Mouse (Mus musculus): ENCODE measurements around the gene Gm20388. TPM values are rescaled to one million over a fixed set of nuclear protein-coding genes. Genes with fewer than 3 reads are reported as not detected.

Gm20388 gene
- polyA plus RNA-seq, 1 experiment from 2014 or later = 4.4 TPM

- WGBS = 91% methylated on average over 9 of the region's 9 CpGs
- Histone ChIP-seq H3K9me3 (no peaks in the 10 kb centered on the region), H3K4me2 (replicated peaks) (no peak overlapping the region), H3K36me3 (peaks cover 2% of the 10 kb centered on the region), H3K27ac (no peak overlapping the region), H3K27me3 (no peaks in the 10 kb centered on the region), H3K4me1 (replicated peaks) (peaks cover 35% of the 10 kb centered on the region), H3K4me3 (replicated peaks) (no peak overlapping the region), H3K9ac (replicated peaks) (no peak overlapping the region)
- ATAC-seq = no peak
Measured at GRCm38 (mm10) chr8:120103916-120104315, 193.3 kb downstream of the Gm20388 start.

- no peak overlapping the region for H3K27ac ChIP-seq
- H3K9ac ChIP-seq (replicated peaks) = no peak overlapping the region
- H3K4me1 ChIP-seq (replicated peaks) = peaks cover 30% of the 10 kb centered on the region
- no peak for ATAC-seq
- peaks cover 2% of the 10 kb centered on the region for H3K36me3 ChIP-seq
- H3K4me3 ChIP-seq (replicated peaks) = no peak overlapping the region
- 69% methylated on average over 9 of the region's 9 CpGs for WGBS
- no peak overlapping the region for H3K4me2 ChIP-seq (replicated peaks)
- no peaks in the 10 kb centered on the region for H3K27me3 ChIP-seq
- H3K9me3 ChIP-seq = no peaks in the 10 kb centered on the region
Measured at GRCm38 (mm10) chr8:120104721-120105272, 194.2 kb downstream of the Gm20388 start.

GRCm38 (mm10) chr8:120109149-120109548, 198.5 kb downstream of the Gm20388 start:
- ATAC-seq = no peak

GRCm38 (mm10) chr8:120110966-120111365, 200.3 kb downstream of the Gm20388 start:
- H3K4me1 ChIP-seq (replicated peaks) = peaks cover 19% of the 10 kb centered on the region
- H3K9me3 ChIP-seq = no peaks in the 10 kb centered on the region
- no peak overlapping the region for H3K27ac ChIP-seq
- H3K4me2 ChIP-seq (replicated peaks) = no peak overlapping the region
- no peak overlapping the region for H3K4me3 ChIP-seq (replicated peaks)
- no peak overlapping the region for H3K9ac ChIP-seq (replicated peaks)
- WGBS = 82% methylated on average over 4 of the region's 4 CpGs
- peaks cover 17% of the 10 kb centered on the region for H3K27me3 ChIP-seq
- ATAC-seq = no peak
- 0 out of 2 replicates have a peak, but pooled peaks cover 2% of the 10 kb centered on the region for H3K36me3 ChIP-seq

More at GRCm38 (mm10) chr8:120109149-120109548, 198.5 kb downstream of the Gm20388 start:
- 74% methylated on average over 3 of the region's 3 CpGs for WGBS
- H3K27me3 ChIP-seq = no peaks in the 10 kb centered on the region; the same call in 1 of the 2 replicates
- no peak overlapping the region for H3K4me2 ChIP-seq (replicated peaks)
- no peak overlapping the region for H3K9ac ChIP-seq (replicated peaks)
- no peak overlapping the region for H3K27ac ChIP-seq
- H3K36me3 ChIP-seq = peaks cover 2% of the 10 kb centered on the region
- no peaks in the 10 kb centered on the region for H3K9me3 ChIP-seq
- no peak overlapping the region for H3K4me3 ChIP-seq (replicated peaks)
- peaks cover 8% of the 10 kb centered on the region for H3K4me1 ChIP-seq (replicated peaks)

- ATAC-seq = no peak
- H3K4me3 ChIP-seq (replicated peaks) = no peak overlapping the region
- H3K9ac ChIP-seq (replicated peaks) = no peak overlapping the region
- H3K36me3 ChIP-seq = 0 out of 2 replicates have a peak, but pooled peaks cover 2% of the 10 kb centered on the region
- no peak overlapping the region for H3K27ac ChIP-seq
- peaks cover 19% of the 10 kb centered on the region for H3K4me1 ChIP-seq (replicated peaks)
- H3K9me3 ChIP-seq = no peaks in the 10 kb centered on the region
- H3K4me2 ChIP-seq (replicated peaks) = no peak overlapping the region
- WGBS = 54% methylated on average over 4 of the region's 4 CpGs
- peaks cover 21% of the 10 kb centered on the region for H3K27me3 ChIP-seq
Measured at GRCm38 (mm10) chr8:120111382-120111781, 200.7 kb downstream of the Gm20388 start.

- Histone ChIP-seq H3K4me3 (replicated peaks) (no peak overlapping the region), H3K9ac (replicated peaks) (no peak overlapping the region), H3K27ac (no peak overlapping the region), H3K9me3 (no peaks in the 10 kb centered on the region), H3K4me2 (replicated peaks) (no peak overlapping the region), H3K4me1 (replicated peaks) (peaks cover 19% of the 10 kb centered on the region), H3K27me3 (peaks cover 31% of the 10 kb centered on the region), H3K36me3 (0 out of 2 replicates have a peak, but pooled peaks cover 2% of the 10 kb centered on the region)
- no peak for ATAC-seq
- 85% methylated on average over 5 of the region's 5 CpGs for WGBS
Measured at GRCm38 (mm10) chr8:120112535-120112934, 201.9 kb downstream of the Gm20388 start.

GRCm38 (mm10) chr8:120113306-120113705, 202.7 kb downstream of the Gm20388 start:
- Histone ChIP-seq H3K9me3 (no peaks in the 10 kb centered on the region), H3K36me3 (no peaks in the 10 kb centered on the region), H3K4me1 (replicated peaks) (peaks cover 19% of the 10 kb centered on the region), H3K27ac (peak overlapping the region; percentile 87), H3K4me3 (replicated peaks) (peak overlapping the region; percentile 71), H3K9ac (replicated peaks) (peak overlapping the region; percentile 74), H3K27me3 (peaks cover 31% of the 10 kb centered on the region), H3K4me2 (replicated peaks) (peak overlapping the region; percentile 70)
- WGBS = 3% methylated on average over 10 of the region's 10 CpGs
- ATAC-seq = no peak; the same call in none of the 2 replicates

- Histone ChIP-seq H3K9ac (replicated peaks) (peak within 1 kb of the TSS; percentile 83), H3K27ac (peak within 1 kb of the TSS; percentile 87), H3K27me3 (peaks cover 31% of the 10 kb centered on the region), H3K4me1 (replicated peaks) (peaks cover 19% of the 10 kb centered on the region), H3K9me3 (no peaks in the 10 kb centered on the region), H3K4me3 (replicated peaks) (peak within 1 kb of the TSS; percentile 71), H3K36me3 (no peaks in the 10 kb centered on the region), H3K4me2 (replicated peaks) (peak within 1 kb of the TSS; percentile 70)
- ATAC-seq = peak; percentile 97
- WGBS = under 1% methylated on average over 57 of the region's 61 CpGs
Measured at GRCm38 (mm10) chr8:120113758-120114255, 203.2 kb downstream of the Gm20388 start, which contains the start of gene 6430548M08Rik. Gene 6430548M08Rik (plus strand): TSS chr8:120114152.

GRCm38 (mm10) chr8:120114315-120114841, 203.7 kb downstream of the Gm20388 start:
- H3K9ac ChIP-seq (replicated peaks) = peak overlapping the region; percentile 83
- WGBS = 0% methylated on average over 43 of the region's 46 CpGs
- H3K27me3 ChIP-seq = peaks cover 31% of the 10 kb centered on the region
- H3K4me2 ChIP-seq (replicated peaks) = peak overlapping the region; percentile 70
- H3K4me3 ChIP-seq (replicated peaks) = peak overlapping the region; percentile 71
- H3K36me3 ChIP-seq = no peaks in the 10 kb centered on the region
- peaks cover 19% of the 10 kb centered on the region for H3K4me1 ChIP-seq (replicated peaks)
- H3K9me3 ChIP-seq = no peaks in the 10 kb centered on the region
- peak overlapping the region; percentile 84 for H3K27ac ChIP-seq
- ATAC-seq = no peak; the same call in 1 of the 2 replicates

GRCm38 (mm10) chr8:120116600-120116999, 206.0 kb downstream of the Gm20388 start:
- WGBS = 82% methylated on average over 7 of the region's 7 CpGs

GRCm38 (mm10) chr8:120118162-120118561, 207.5 kb downstream of the Gm20388 start:
- H3K9me3 ChIP-seq = no peaks in the 10 kb centered on the region
- H3K27ac ChIP-seq = no peak overlapping the region
- H3K9ac ChIP-seq (replicated peaks) = no peak overlapping the region
- WGBS = 92% methylated on average over 9 of the region's 9 CpGs
- peaks cover 31% of the 10 kb centered on the region for H3K27me3 ChIP-seq
- no peak for ATAC-seq
- H3K4me2 ChIP-seq (replicated peaks) = no peak overlapping the region
- no peaks in the 10 kb centered on the region for H3K36me3 ChIP-seq
- H3K4me1 ChIP-seq (replicated peaks) = peaks cover 14% of the 10 kb centered on the region
- H3K4me3 ChIP-seq (replicated peaks) = no peak overlapping the region

More at GRCm38 (mm10) chr8:120116600-120116999, 206.0 kb downstream of the Gm20388 start:
- Histone ChIP-seq H3K36me3 (no peaks in the 10 kb centered on the region), H3K27me3 (peaks cover 31% of the 10 kb centered on the region), H3K27ac (no peak overlapping the region), H3K9me3 (no peaks in the 10 kb centered on the region), H3K4me3 (replicated peaks) (no peak overlapping the region), H3K4me1 (replicated peaks) (peaks cover 19% of the 10 kb centered on the region), H3K9ac (replicated peaks) (no peak overlapping the region), H3K4me2 (replicated peaks) (no peak overlapping the region)
- ATAC-seq = no peak

- H3K4me3 ChIP-seq (replicated peaks) = no peak overlapping the region
- no peaks in the 10 kb centered on the region for H3K36me3 ChIP-seq
- H3K4me2 ChIP-seq (replicated peaks) = no peak overlapping the region
- H3K27ac ChIP-seq = no peak overlapping the region
- H3K9me3 ChIP-seq = no peaks in the 10 kb centered on the region
- peaks cover 12% of the 10 kb centered on the region for H3K4me1 ChIP-seq (replicated peaks)
- WGBS = 88% methylated on average over 5 of the region's 5 CpGs
- ATAC-seq = no peak
- H3K9ac ChIP-seq (replicated peaks) = no peak overlapping the region
- H3K27me3 ChIP-seq = peaks cover 31% of the 10 kb centered on the region
Measured at GRCm38 (mm10) chr8:120118847-120119246, 208.2 kb downstream of the Gm20388 start.

Measured in midbrain, embryonic 13.5 days (tissue).